Mouse (Mus musculus): ENCODE data around the gene Rnf214.
A peak's percentile ranks its signal among the peaks of the same experiment; 100 is the strongest.
"Not testable (repeated sequence)": the region's sequence is repeated elsewhere in the genome, so short reads cannot be mapped to it uniquely, and the experiment has no call there.

The Rnf214 gene

GRCm38 (mm10) chr9:45849528-45850408 is 56.9 kb downstream of the Rnf214 start:
- DNase-seq = no peak

- DNase-seq = no peak
These were observed 59.7 kb downstream of the Rnf214 start for GRCm38 (mm10) chr9:45846891-45847460.

- DNase-seq = not testable (repeated sequence)
These were observed 60.5 kb downstream of the Rnf214 start for GRCm38 (mm10) chr9:45846176-45846575.

- no peak for DNase-seq
These were observed 61.2 kb downstream of the Rnf214 start for GRCm38 (mm10) chr9:45845541-45845940.

GRCm38 (mm10) chr9:45843780-45844179 is 62.9 kb downstream of the Rnf214 start:
- DNase-seq = no peak

- DNase-seq = no peak
These were observed 63.7 kb downstream of the Rnf214 start for GRCm38 (mm10) chr9:45843007-45843406.

GRCm38 (mm10) chr9:45841458-45841857 is 65.3 kb downstream of the Rnf214 start:
- no peak for DNase-seq

GRCm38 (mm10) chr9:45840331-45840730 is 66.4 kb downstream of the Rnf214 start:
- DNase-seq = no peak

- DNase-seq = no peak
These were observed 66.8 kb downstream of the Rnf214 start for GRCm38 (mm10) chr9:45839982-45840300.

- peak; percentile 64 for DNase-seq
These were observed 67.4 kb downstream of the Rnf214 start for GRCm38 (mm10) chr9:45839139-45839981.

- peak; percentile 89 for DNase-seq
These were observed 68.1 kb downstream of the Rnf214 start, which contains the start of gene Bace1 for GRCm38 (mm10) chr9:45838434-45839138. Gene Bace1 (plus strand): TSS chr9:45838580.

GRCm38 (mm10) chr9:45838069-45838433 is 68.7 kb downstream of the Rnf214 start:
- no peak for DNase-seq

GRCm38 (mm10) chr9:45833461-45833860 is 73.2 kb downstream of the Rnf214 start:
- no peak for DNase-seq

- no peak for DNase-seq
These were observed 73.8 kb downstream of the Rnf214 start for GRCm38 (mm10) chr9:45832898-45833297.

- DNase-seq = peak; percentile 78
These were observed 77.6 kb downstream of the Rnf214 start for GRCm38 (mm10) chr9:45829107-45829506.

GRCm38 (mm10) chr9:45828291-45828963 is 78.3 kb downstream of the Rnf214 start, which contains the start of gene Cep164:
Gene Cep164 (minus strand): TSS chr9:45828691.
- peak; percentile 90 for DNase-seq

- peak; percentile 58 for DNase-seq
These were observed 78.9 kb downstream of the Rnf214 start for GRCm38 (mm10) chr9:45827663-45828290.

GRCm38 (mm10) chr9:45818406-45819011 is 88.2 kb downstream of the Rnf214 start:
- peak; percentile 80 for DNase-seq

GRCm38 (mm10) chr9:45815525-45815924 is 91.2 kb downstream of the Rnf214 start:
- DNase-seq = no peak

GRCm38 (mm10) chr9:45815113-45815512 is 91.6 kb downstream of the Rnf214 start:
- peak; percentile 64 for DNase-seq
